ENCODE assay signal across 20 mouse cellular contexts in genomic region chr19:34841719-34842506, GRCm38 (mm10). TPM values are rescaled to one million over a fixed set of nuclear protein-coding genes. Genes with fewer than 3 reads are reported as not detected.
DNase-seq lines count a peak whose midpoint lies in the region; ATAC-seq and TF ChIP-seq lines count a peak whose summit lies in the region.
"Had no signal": no experiment of that assay in that cellular context is flagged by ENCODE, and none has a peak within 500 bp of the region (broad histone marks: within the 10 kb centered on the region; RNA-seq: fewer than 3 reads in every experiment).

No protein-coding gene starts in this region.

- peaks cover 46% of the 10 kb centered on the region for H3K4me1 ChIP-seq in heart, embryonic 12.5 days (replicated peaks)
- H3K4me1 ChIP-seq in heart, adult 2 months (ENCODE audit: control insufficient read depth, insufficient read depth, low read length), result peaks cover 4% of the 10 kb centered on the region; the same call in 1 of the 2 replicates
- peaks cover 51% of the 10 kb centered on the region for H3K4me1 ChIP-seq in liver, embryonic 11.5 days (replicated peaks; ENCODE audit: control insufficient read depth, insufficient read depth, low read length)
- H3K4me1 ChIP-seq in kidney, adult 2 months (ENCODE audit: control insufficient read depth, insufficient read depth, low read length), result peaks cover 4% of the 10 kb centered on the region; the same call in 1 of the 2 replicates
- H3K4me1 ChIP-seq: forebrain, embryonic 12.5 days had no signal

- no peaks in the 10 kb centered on the region for H3K9me3 ChIP-seq in heart, embryonic 12.5 days (replicated peaks)
- no peaks in the 10 kb centered on the region for H3K9me3 ChIP-seq in liver, embryonic 11.5 days (ENCODE audit: control insufficient read depth, low read length)
- H3K9me3 ChIP-seq: embryonic facial prominence, embryonic 13.5 days; forebrain, embryonic 12.5 days; G1E; kidney, embryonic 15.5 days; limb, embryonic 10.5 days; liver, embryonic 15.5 days; midbrain, embryonic 12.5 days had no signal

- DNase-seq in heart, adult 2 months, result no peak
- DNase-seq in liver, embryonic 11.5 days (ENCODE audit: low spot score), result no peak
- no peak for DNase-seq in liver
- peak; percentile 19 for DNase-seq in brain, embryonic 14.5 days (ENCODE audit: low read depth)
- no peak for DNase-seq in kidney, adult 2 months
- DNase-seq: adrenal gland, postnatal 10 days; cerebellum, postnatal 14 days; lung, postnatal 14 days; right cerebral cortex, postnatal 25 days had no signal

- H3K4me2 ChIP-seq in heart, embryonic 12.5 days, result 0 out of 2 replicates have a peak overlapping the region, but pooled peaks have one; percentile 10
- 0 out of 2 replicates have a peak overlapping the region, but pooled peaks have one; percentile 6 for H3K4me2 ChIP-seq in liver, embryonic 11.5 days
- H3K4me2 ChIP-seq: embryonic facial prominence, embryonic 13.5 days; forebrain, embryonic 12.5 days; kidney, embryonic 15.5 days; liver, embryonic 15.5 days; midbrain, embryonic 12.5 days had no signal

- intact Hi-C loops in heart, adult 2 months (cut with DNase I), result no loop called here

- ATAC-seq in heart, embryonic 12.5 days (ENCODE audit: insufficient number of reproducible peaks, low FRiP score), result no peak
- ATAC-seq in liver, embryonic 11.5 days (replicated peaks; ENCODE audit: low FRiP score), result no peak
- peak; percentile 24 for ATAC-seq in megakaryocyte progenitor cell, adult 5-6 weeks (replicated peaks; ENCODE audit: poor library complexity)
- ATAC-seq: inflammation-experienced regulatory T-cells, adult 6 months had no signal

- TF ChIP-seq POLR2A in heart, adult 2 months (IDR thresholded peaks at IDR 0.05; ENCODE audit: insufficient read depth, low read depth, low read length), result no peak
- no peak for TF ChIP-seq POLR2A in brain, embryonic 14.5 days (IDR thresholded peaks at IDR 0.05; ENCODE audit: borderline replicate concordance, extremely low read depth, insufficient read depth, insufficient read length, poor library complexity, severe bottlenecking)
- no peak for TF ChIP-seq POLR2A in kidney, adult 2 months (IDR thresholded peaks at IDR 0.05; ENCODE audit: low read depth, low read length)

- 0 out of 2 replicates have a peak overlapping the region, but pooled peaks have one; percentile 14 for H3K9ac ChIP-seq in heart, embryonic 12.5 days
- no peak overlapping the region for H3K9ac ChIP-seq in heart, adult 2 months (ENCODE audit: low read depth, low read length)
- H3K9ac ChIP-seq in liver, embryonic 11.5 days (ENCODE audit: low read depth, low read length), result no peak overlapping the region
- H3K9ac ChIP-seq: embryonic facial prominence, embryonic 13.5 days; forebrain, embryonic 12.5 days; kidney, embryonic 15.5 days; liver, embryonic 15.5 days; midbrain, embryonic 12.5 days had no signal

- H3K4me3 ChIP-seq in heart, embryonic 12.5 days, result no peak overlapping the region
- no peak overlapping the region for H3K4me3 ChIP-seq in heart, adult 2 months
- no peak overlapping the region for H3K4me3 ChIP-seq in liver, embryonic 11.5 days (ENCODE audit: low read depth, low read length)
- no peak overlapping the region for H3K4me3 ChIP-seq in kidney, adult 2 months (ENCODE audit: insufficient read depth, low read depth, low read length)
- H3K4me3 ChIP-seq: embryonic facial prominence, embryonic 13.5 days; forebrain, embryonic 12.5 days; kidney, embryonic 15.5 days; limb, embryonic 10.5 days; liver, embryonic 15.5 days; midbrain, embryonic 12.5 days; myocyte had no signal

- peaks cover 22% of the 10 kb centered on the region for H3K36me3 ChIP-seq in heart, embryonic 12.5 days
- no peaks in the 10 kb centered on the region for H3K36me3 ChIP-seq in heart, adult 2 months (ENCODE audit: control insufficient read depth, insufficient read depth, low read length)
- H3K36me3 ChIP-seq in liver, embryonic 11.5 days (ENCODE audit: control insufficient read depth, insufficient read depth, low read length), result 0 out of 2 replicates have a peak, but pooled peaks cover 3% of the 10 kb centered on the region
- peaks cover 2% of the 10 kb centered on the region; the same call in 1 of the 2 replicates for H3K36me3 ChIP-seq in kidney, adult 2 months (ENCODE audit: control insufficient read depth, insufficient read depth, low read length)

- 0 out of 2 replicates have a peak overlapping the region, but pooled peaks have one; percentile 6 for H3K27ac ChIP-seq in heart, embryonic 12.5 days (ENCODE audit: poor library complexity, severe bottlenecking)
- no peak overlapping the region for H3K27ac ChIP-seq in heart, adult 2 months
- H3K27ac ChIP-seq in liver, embryonic 11.5 days (ENCODE audit: low read depth, low read length), result no peak overlapping the region
- no peak overlapping the region for H3K27ac ChIP-seq in kidney, adult 2 months (ENCODE audit: insufficient read depth, low read depth, low read length)
- H3K27ac ChIP-seq: embryonic facial prominence, embryonic 13.5 days; forebrain, embryonic 12.5 days; kidney, embryonic 15.5 days; limb, embryonic 10.5 days; liver, embryonic 15.5 days; midbrain, embryonic 12.5 days had no signal

- H3K27me3 ChIP-seq in heart, embryonic 12.5 days (replicated peaks), result no peaks in the 10 kb centered on the region
- H3K27me3 ChIP-seq in heart, adult 2 months (ENCODE audit: control insufficient read depth, insufficient read depth, low read length), result no peaks in the 10 kb centered on the region
- no peaks in the 10 kb centered on the region for H3K27me3 ChIP-seq in liver, embryonic 11.5 days (replicated peaks; ENCODE audit: control insufficient read depth, insufficient read depth, low read length)
- no peaks in the 10 kb centered on the region for H3K27me3 ChIP-seq in kidney, adult 2 months (replicated peaks; ENCODE audit: control insufficient read depth, insufficient read depth, low read length)
- H3K27me3 ChIP-seq: embryonic facial prominence, embryonic 13.5 days; forebrain, embryonic 12.5 days; kidney, embryonic 15.5 days; liver, embryonic 15.5 days; midbrain, embryonic 12.5 days had no signal

- TF ChIP-seq EP300 in heart, adult 2 months (IDR thresholded peaks at IDR 0.05; ENCODE audit: insufficient read depth, low read depth, low read length), result no peak

- H3K79me2 ChIP-seq in heart, adult 2 months (replicated peaks; ENCODE audit: control insufficient read depth, insufficient read depth, low read length), result peaks cover 2% of the 10 kb centered on the region; the same call in 1 of the 2 replicates

- no peak for TF ChIP-seq CTCF in heart, adult 2 months (IDR thresholded peaks at IDR 0.05)
- TF ChIP-seq CTCF in brain, embryonic 14.5 days (IDR thresholded peaks at IDR 0.05; ENCODE audit: borderline replicate concordance, extremely low read depth, insufficient read depth, insufficient read length), result no peak
- no peak for TF ChIP-seq CTCF in kidney, adult 2 months (conservative IDR thresholded peaks at IDR 0.05; ENCODE audit: insufficient read depth, insufficient read length, low read depth, low read length)

- 20% methylated on average over 9 of the region's 9 CpGs for WGBS in heart, embryonic 12.5 days
- 21% methylated on average over 9 of the region's 9 CpGs for WGBS in heart, adult 2 months
- WGBS in liver, embryonic 11.5 days, result 21% methylated on average over 9 of the region's 9 CpGs
- WGBS in kidney, adult 2 months, result 37% methylated on average over 9 of the region's 9 CpGs

RNA-seq across cellular contexts. Expression of gene Pank1, which starts 37.3 kb away (rescaled TPM):
- polyA plus RNA-seq in heart, embryonic 12.5 days (2016; fragmentation: Nextera tagmentation; extraction: Ambion mirVana), result 13.9 and 14.0 TPM in 2 replicates
- total RNA-seq in heart, adult 2 months (2021), result 10 to 100 TPM; 38.1 to 48.3 TPM
- 6.5 and 10.0 TPM in 2 replicates for polyA plus RNA-seq in heart, adult 2 months (2012; rRNA removed)
- polyA plus RNA-seq in liver, embryonic 11.5 days (2014; fragmentation: Nextera tagmentation; extraction: Ambion mirVana), result 7.8 and 8.7 TPM in 2 replicates
- 2.3 and 6.6 TPM in 2 replicates for polyA plus RNA-seq in brain, embryonic 14.5 days (2012; rRNA removed)
- total RNA-seq in megakaryocyte progenitor cell, adult 5-6 weeks (2015), result 16.2 and 17.0 TPM in 2 replicates
- 5.1 and 8.4 TPM in 2 replicates for total RNA-seq in megakaryocyte progenitor cell, adult 5-6 weeks (2017)
- polyA plus RNA-seq in kidney, adult 2 months (2012; rRNA removed), result 8.7 and 14.3 TPM in 2 replicates
